Mouse (Mus musculus) left cerebral cortex, adult 8-10 months (tissue): ENCODE results near the gene Med4. TPM values are rescaled to one million over a fixed set of nuclear protein-coding genes. Genes with fewer than 3 reads are reported as not detected.

Experiments
- total RNA-seq, 4 experiments: library from RNA; stranded (reverse); gene quantifications; 2 replicates each; pipeline ENCODE4 v1.2.4; 2022

Med4 gene
- total RNA-seq, 4 experiments from 2014 or later, result 28.2 to 32.6 (median 29.4) TPM

Other genes starting within 250 kb of the Med4 start
- gene Rb1, start 184.2 kb upstream of the Med4 start, total RNA-seq, result 10 to 100 TPM; 24.2 to 33.1 (median 29.2) TPM
- 100 to 1,000 TPM; 726 to 856 (median 801) TPM for gene Itm2b, start 124.7 kb upstream of the Med4 start, total RNA-seq
- 100 to 1,000 TPM; 146 to 162 (median 151) TPM for gene Sucla2, start 15.3 kb downstream of the Med4 start, total RNA-seq
- gene Nudt15, start 38.2 kb downstream of the Med4 start, total RNA-seq, result 1 to 10 TPM; 5.4 to 9.9 (median 8.4) TPM
- under 1 TPM in 1 of 4 experiments, not detected in 3; 0.33 TPM for gene Gm21750, start 151.2 kb downstream of the Med4 start, total RNA-seq